Mouse (Mus musculus): ENCODE measurements around the gene Ttc39a. TPM values are rescaled to one million over a fixed set of nuclear protein-coding genes. Genes with fewer than 3 reads are reported as not detected.

The Ttc39a gene
- total RNA-seq (2023; ENCODE audit: inconsistent age) = not detected in 4 replicates

GRCm38 (mm10) chr4:109406486-109407175 lies at the start of gene Ttc39a:
Ttc39a (plus strand) TSS chr4:109406623.

GRCm38 (mm10) chr4:109484621-109485020 lies 78.2 kb downstream of the Ttc39a start, which contains the start of gene Rnf11:
Rnf11 (minus strand) TSS chr4:109484728.

Other genes starting within 250 kb of the Ttc39a start
- 159 to 199 TPM (median 174 TPM) in 4 replicates for gene Osbpl9, start 204.4 kb upstream of the Ttc39a start, total RNA-seq (2023; ENCODE audit: inconsistent age)
- gene Calr4, start 172.1 kb upstream of the Ttc39a start, total RNA-seq (2023; ENCODE audit: inconsistent age) = not detected in 4 replicates
- gene Eps15, start 126.4 kb upstream of the Ttc39a start, total RNA-seq (2023; ENCODE audit: inconsistent age) = 102 to 113 TPM (median 110 TPM) in 4 replicates
- gene Rnf11, start 78.1 kb downstream of the Ttc39a start, total RNA-seq (2023; ENCODE audit: inconsistent age) = 16.7 to 18.9 TPM (median 17.2 TPM) in 4 replicates
- gene 4930522H14Rik, start 124.7 kb downstream of the Ttc39a start, total RNA-seq (2023; ENCODE audit: inconsistent age) = not detected in 4 replicates